Mouse (Mus musculus): ENCODE data around the gene Gm17651. TPM values are rescaled to one million over a fixed set of nuclear protein-coding genes. Genes with fewer than 3 reads are reported as not detected.
A peak's percentile ranks its signal among the peaks of the same experiment; 100 is the strongest.

Gm17651 gene
- total and polyA plus RNA-seq, 3 experiments, result not detected

GRCm38 (mm10) chr3:97641396-97641795 lies 33.1 kb downstream of the Gm17651 start:
- dilution Hi-C loops (cut with MboI; ENCODE audit: extremely low pct_ligation_motif_present, extremely low pct_unique_long_range_greater_than_20kb, low sequenced_read_pairs), result no loop called here
- Histone ChIP-seq H3K4me2 (ENCODE audit: insufficient read depth, low read depth, poor library complexity, severe bottlenecking) (no peak overlapping the region), H3K4me3 (replicated peaks in 1 of 3; ENCODE audit: low read depth in 2 of 3, low read length in 2 of 3, poor library complexity in 1 of 3) (no peak overlapping the region), H3K9ac (ENCODE audit: insufficient read depth, low read depth) (no peak overlapping the region), H3K79me2 (replicated peaks; ENCODE audit: control insufficient read depth, extremely low read depth, insufficient read depth, poor library complexity, severe bottlenecking) (no peaks in the 10 kb centered on the region), H3K4me1 (ENCODE audit: control insufficient read depth in 1 of 2, insufficient read depth in 2 of 2) (no peaks in the 10 kb centered on the region), H3K9me3 (replicated peaks; ENCODE audit: low read length) (no peaks in the 10 kb centered on the region), H3K27ac (ENCODE audit: insufficient read depth, low read depth) (no peak overlapping the region), H3K27me3 (replicated peaks) (no peaks in the 10 kb centered on the region), H3K36me3 (replicated peaks in 1 of 2; ENCODE audit: control insufficient read depth in 1 of 2, insufficient read depth in 1 of 2, low read length in 1 of 2) (no peaks in the 10 kb centered on the region)
- no peak for DNase-seq (ENCODE audit: extremely low read depth)
- in situ Hi-C loops (cut with MboI; ENCODE audit: low pct_ligation_motif_present, low pct_unique_long_range_greater_than_20kb, low sequenced_read_pairs), result no loop called here
- TF ChIP-seq TCF12 (IDR thresholded peaks at IDR 0.05; ENCODE audit: low read depth, low read length) (no peak), TBP (conservative IDR thresholded peaks at IDR 0.05; ENCODE audit: low read depth, low read length) (no peak), ZNF384 (IDR thresholded peaks at IDR 0.05; ENCODE audit: low read depth, low read length) (no peak), POLR2A (IDR thresholded peaks at IDR 0.05; ENCODE audit: low read depth, low read length) (no peak), CHD2 (IDR thresholded peaks at IDR 0.05; ENCODE audit: low read length) (no peak), MEF2A (IDR thresholded peaks at IDR 0.05; ENCODE audit: borderline replicate concordance, low read depth, low read length) (no peak), MAFK (IDR thresholded peaks at IDR 0.05; ENCODE audit: insufficient replicate concordance, low read length) (no peak), USF2 (conservative IDR thresholded peaks at IDR 0.05; ENCODE audit: low read depth, low read length) (no peak), EP300 (IDR thresholded peaks at IDR 0.05; ENCODE audit: low read length) (no peak), MAZ (IDR thresholded peaks at IDR 0.05; ENCODE audit: low read depth, low read length) (no peak), RAD21 (IDR thresholded peaks at IDR 0.05; ENCODE audit: low read depth, low read length) (no peak)

GRCm38 (mm10) chr3:97634288-97634761 lies 40.2 kb downstream of the Gm17651 start:
- in situ Hi-C loops (cut with MboI; ENCODE audit: low pct_ligation_motif_present, low pct_unique_long_range_greater_than_20kb, low sequenced_read_pairs), result no loop called here
- dilution Hi-C loops (cut with MboI; ENCODE audit: extremely low pct_ligation_motif_present, extremely low pct_unique_long_range_greater_than_20kb, low sequenced_read_pairs), result no loop called here
- Histone ChIP-seq H3K9me3 (replicated peaks; ENCODE audit: low read length) (no peaks in the 10 kb centered on the region), H3K27me3 (replicated peaks) (no peaks in the 10 kb centered on the region), H3K79me2 (replicated peaks; ENCODE audit: control insufficient read depth, extremely low read depth, insufficient read depth, poor library complexity, severe bottlenecking) (no peaks in the 10 kb centered on the region), H3K27ac (ENCODE audit: insufficient read depth, low read depth) (no peak overlapping the region), H3K36me3 (replicated peaks in 1 of 2; ENCODE audit: control insufficient read depth in 1 of 2, insufficient read depth in 1 of 2, low read length in 1 of 2) (no peaks in the 10 kb centered on the region), H3K9ac (ENCODE audit: insufficient read depth, low read depth) (no peak overlapping the region), H3K4me3 (replicated peaks in 1 of 3; ENCODE audit: low read depth in 2 of 3, low read length in 2 of 3, poor library complexity in 1 of 3) (no peak overlapping the region), H3K4me1 (ENCODE audit: control insufficient read depth in 1 of 2, insufficient read depth in 2 of 2) (peaks cover 0 to 4% of the 10 kb centered on the region in 2 experiments; a peak in 1 of 4 replicates), H3K4me2 (ENCODE audit: insufficient read depth, low read depth, poor library complexity, severe bottlenecking) (no peak overlapping the region)
- TF ChIP-seq HCFC1 (IDR thresholded peaks at IDR 0.05; ENCODE audit: low read depth, low read length) (no peak), CTCF (conservative IDR thresholded peaks at IDR 0.05 in 1 of 2, IDR thresholded peaks at IDR 0.05 in 1 of 2; ENCODE audit: low read depth in 2 of 2, low read length in 2 of 2) (peak in 1 of 2 experiments; percentile 18; a peak in 1 of 4 replicates), USF1 (IDR thresholded peaks at IDR 0.05; ENCODE audit: low read depth, low read length) (no peak), CHD1 (IDR thresholded peaks at IDR 0.05; ENCODE audit: low read depth, low read length) (no peak), EP300 (IDR thresholded peaks at IDR 0.05; ENCODE audit: low read length) (no peak), POLR2A (IDR thresholded peaks at IDR 0.05; ENCODE audit: low read depth, low read length) (no peak), SMC3 (IDR thresholded peaks at IDR 0.05; ENCODE audit: low read depth, low read length) (no peak), MXI1 (IDR thresholded peaks at IDR 0.05; ENCODE audit: low read depth, low read length) (no peak), MEF2A (IDR thresholded peaks at IDR 0.05; ENCODE audit: borderline replicate concordance, low read depth, low read length) (no peak), SIN3A (IDR thresholded peaks at IDR 0.05; ENCODE audit: low read length) (no peak), MAX (IDR thresholded peaks at IDR 0.05; ENCODE audit: low read length) (no peak), RAD21 (IDR thresholded peaks at IDR 0.05; ENCODE audit: low read depth, low read length) (peak; percentile 7), BHLHE40 (IDR thresholded peaks at IDR 0.05; ENCODE audit: low read depth, low read length) (no peak), KAT2A (IDR thresholded peaks at IDR 0.05; ENCODE audit: insufficient replicate concordance, low read length) (no peak), MAFK (IDR thresholded peaks at IDR 0.05; ENCODE audit: insufficient replicate concordance, low read length) (no peak), USF2 (conservative IDR thresholded peaks at IDR 0.05; ENCODE audit: low read depth, low read length) (no peak), ELF1 (IDR thresholded peaks at IDR 0.05; ENCODE audit: low read depth, low read length) (no peak), MYC (IDR thresholded peaks at IDR 0.05; ENCODE audit: low read depth, low read length) (no peak), ZC3H11A (IDR thresholded peaks at IDR 0.05; ENCODE audit: low read depth, low read length) (no peak), PAX5 (IDR thresholded peaks at IDR 0.05; ENCODE audit: low read length) (no peak), RCOR1 (conservative IDR thresholded peaks at IDR 0.05; ENCODE audit: low read depth, low read length) (no peak), POLR2AphosphoS2 (IDR thresholded peaks at IDR 0.05; ENCODE audit: low read depth, low read length) (no peak), ZNF384 (IDR thresholded peaks at IDR 0.05; ENCODE audit: low read depth, low read length) (peak; percentile 36; the same call in 1 of the 2 replicates)
- no peak for DNase-seq (ENCODE audit: extremely low read depth)

All from CH12.LX (cell line).